Mouse (Mus musculus) adrenal gland (tissue): ENCODE results near the gene 6030468B19Rik.
"Not testable (repeated sequence)": the region's sequence is repeated elsewhere in the genome, so short reads cannot be mapped to it uniquely, and the experiment has no call there.

Source experiments
- intact Hi-C: fragments of 180-260 bp; cut with DNase I; formaldehyde crosslinking; loops from one replicate; pipeline ENCODE4 v1.15.1; 2025

The 6030468B19Rik gene

DNA sequence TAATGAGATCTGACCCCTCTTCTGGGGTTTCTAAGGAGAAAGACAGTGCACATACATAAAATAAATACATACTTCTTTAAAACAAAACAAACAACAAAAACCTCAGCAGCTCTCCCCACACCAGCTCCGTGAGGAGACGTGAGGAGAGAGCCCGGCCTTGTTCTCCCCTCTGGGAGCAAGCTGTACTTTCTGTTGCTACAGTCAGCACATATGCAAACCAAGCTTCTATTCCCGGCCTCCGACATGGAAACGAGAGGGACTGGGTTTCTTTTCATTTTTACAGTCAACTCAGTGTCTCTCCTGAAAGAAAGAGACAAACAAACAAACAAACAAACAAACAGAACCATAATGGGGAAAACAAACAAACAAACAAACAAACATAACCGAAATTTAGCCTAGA lies 2.6 kb downstream of the 6030468B19Rik start:
- intact Hi-C loops = no loop called here

DNA sequence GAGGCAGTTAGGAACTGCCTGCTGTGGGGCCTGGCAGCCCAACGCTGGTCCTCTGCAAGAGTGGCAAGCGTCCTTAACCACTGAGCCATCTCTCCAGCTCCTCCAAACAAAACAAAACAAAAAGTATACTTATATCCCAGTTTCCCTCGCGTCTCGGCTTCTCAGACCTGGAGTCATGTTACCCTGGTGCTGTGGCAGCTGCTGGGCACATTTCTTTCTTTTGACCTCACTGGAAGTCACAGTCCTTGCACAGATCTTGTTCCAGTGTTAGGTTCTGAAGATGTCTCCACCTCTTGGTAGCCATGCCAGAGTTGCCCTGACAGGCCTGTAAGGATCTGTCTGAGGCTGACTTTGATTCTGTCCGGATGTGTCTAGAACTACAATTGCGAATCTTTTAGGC lies 4.2 kb downstream of the 6030468B19Rik start:
- intact Hi-C loops = no loop called here

GRCm38 (mm10) chr11:117803166-117803688 lies 5.8 kb downstream of the 6030468B19Rik start:
- intact Hi-C loops = no loop called here

- intact Hi-C loops = no loop called here
These were observed 9.3 kb downstream of the 6030468B19Rik start for GRCm38 (mm10) chr11:117806781-117807180.

DNA sequence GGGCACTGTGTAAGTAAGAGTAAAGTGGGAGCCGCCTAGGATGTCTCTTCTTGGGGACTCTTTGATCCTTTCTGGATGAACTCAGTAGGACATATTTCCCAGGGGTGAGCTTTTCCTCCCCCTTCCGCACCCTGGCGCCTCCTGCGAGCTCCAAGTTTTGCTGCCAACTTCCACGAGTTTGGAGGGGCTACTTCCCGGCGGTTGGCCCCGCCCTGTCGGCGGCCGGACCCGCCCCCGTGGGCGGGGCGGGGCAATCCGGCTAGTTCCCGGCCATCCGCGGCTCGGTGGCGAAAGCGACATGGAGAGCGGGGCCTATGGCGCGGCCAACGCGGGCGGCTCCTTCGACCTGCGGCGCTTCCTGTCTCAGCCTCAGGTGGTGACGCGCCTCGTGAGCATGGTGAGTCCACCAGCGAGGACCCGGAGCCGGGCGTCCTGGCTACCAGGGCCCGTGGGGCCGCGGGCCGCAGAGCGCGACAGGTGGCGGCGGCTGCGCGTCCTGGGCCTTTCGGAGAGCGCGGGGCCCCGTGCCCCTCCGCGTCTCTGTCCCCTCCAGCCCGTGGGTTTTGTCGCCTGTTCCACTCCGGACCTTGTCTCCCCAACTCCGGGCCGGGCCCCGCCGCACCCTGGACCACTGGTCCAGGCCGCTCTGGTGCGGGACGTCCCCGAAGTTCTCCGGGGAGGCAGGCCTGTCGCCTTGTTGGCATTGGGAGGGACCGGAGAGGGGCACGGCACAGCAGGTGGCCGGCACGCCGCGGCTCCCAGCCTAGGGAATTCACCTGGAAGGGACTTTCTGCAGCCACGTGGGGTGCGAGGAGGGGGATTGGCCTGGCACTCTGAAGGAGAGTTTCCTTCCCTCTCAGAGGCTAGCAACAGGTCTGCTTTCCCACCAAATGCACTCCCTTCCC lies 12.2 kb downstream of the 6030468B19Rik start, which contains the start of the genes Gm20708 and Syngr2:
TSS of gene Gm20708 (plus strand) at position 262 of the 905 bp plus-strand sequence.
TSS of gene Syngr2 (plus strand) at position 262 of the 905 bp plus-strand sequence.
- intact Hi-C loops = no loop called here

DNA sequence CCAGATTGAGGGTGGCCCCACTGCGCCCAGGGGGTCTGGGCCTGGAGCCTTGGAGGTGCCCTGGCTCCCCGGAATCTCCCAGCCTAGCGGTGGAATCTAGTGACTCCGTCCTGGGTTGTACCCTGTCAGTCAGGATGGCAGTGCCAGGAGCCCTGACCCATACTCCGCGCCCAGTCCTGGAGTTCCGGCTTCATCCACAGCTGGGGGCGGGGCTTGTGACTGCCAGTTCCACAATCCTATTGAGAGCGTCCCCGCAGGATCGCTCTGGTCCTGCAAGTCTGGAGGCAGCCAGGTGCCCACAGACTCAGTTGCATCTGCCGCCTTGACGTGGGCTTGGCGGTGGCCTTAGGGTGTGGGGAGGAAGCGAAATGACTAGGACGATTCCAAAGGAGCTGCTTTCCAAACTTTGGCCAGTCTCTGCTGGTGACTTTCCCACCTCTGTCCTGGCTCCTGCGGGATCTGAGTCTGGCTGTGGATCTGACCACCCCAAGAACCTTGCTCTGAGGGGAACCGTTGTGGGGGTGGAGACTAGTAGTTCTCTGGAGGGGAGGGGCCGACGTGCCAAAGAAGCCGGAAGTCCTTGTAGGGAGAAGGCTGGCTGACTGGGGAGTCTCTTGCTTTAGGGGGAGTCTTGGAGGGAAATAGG lies 13.1 kb downstream of the 6030468B19Rik start:
- intact Hi-C loops = no loop called here

DNA sequence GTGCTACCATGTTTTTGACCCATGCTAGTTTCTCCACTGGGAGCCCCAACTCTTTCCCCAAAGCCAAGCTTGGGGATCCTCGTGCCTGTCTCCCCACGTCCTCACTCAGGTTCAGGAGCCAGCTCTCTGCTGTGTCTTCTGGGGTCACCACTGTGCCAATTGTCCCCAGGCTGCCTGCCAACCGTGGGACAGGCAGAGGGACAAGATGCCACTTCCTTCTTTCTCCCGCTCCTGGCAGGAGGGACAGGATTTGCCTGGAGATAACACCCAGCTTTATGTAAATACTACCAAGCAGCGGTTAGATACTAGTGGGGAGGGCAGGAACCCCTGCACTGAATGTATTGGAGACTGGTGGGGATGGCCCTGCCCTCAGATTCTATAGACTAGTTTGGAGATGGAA lies 16.4 kb downstream of the 6030468B19Rik start:
- intact Hi-C loops = no loop called here

DNA sequence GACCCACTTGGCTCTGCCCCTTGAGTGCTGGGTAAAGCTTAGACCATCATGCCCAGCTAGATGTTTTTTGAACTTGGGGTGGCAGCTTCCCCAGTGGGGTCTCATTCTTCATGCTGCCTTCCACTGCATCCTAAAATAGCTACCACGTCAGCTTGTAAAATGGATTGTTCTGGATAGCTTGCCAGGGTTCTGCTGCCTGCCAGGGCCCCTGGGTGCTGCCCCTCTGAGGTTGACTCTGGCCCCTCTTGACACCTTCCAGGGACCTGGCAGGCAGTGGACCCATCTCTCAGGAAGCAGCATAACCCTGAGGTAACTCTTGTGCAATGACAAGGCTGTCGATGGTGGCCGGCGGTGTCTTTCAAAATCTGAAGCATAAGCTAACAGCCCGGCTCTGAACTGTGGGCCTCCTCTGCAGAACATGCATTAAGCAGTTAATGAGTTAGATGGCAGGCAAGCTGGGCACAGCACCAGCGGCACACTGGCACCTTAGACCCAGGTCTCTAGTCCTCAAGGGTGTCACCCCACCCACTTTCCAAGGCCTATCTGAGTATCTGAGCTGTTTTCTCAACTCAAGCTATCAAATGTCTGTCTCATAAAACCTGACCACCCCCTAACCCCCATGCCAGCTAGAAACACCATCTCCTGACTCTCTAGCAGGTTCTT lies 17.4 kb downstream of the 6030468B19Rik start:
- intact Hi-C loops = no loop called here

DNA sequence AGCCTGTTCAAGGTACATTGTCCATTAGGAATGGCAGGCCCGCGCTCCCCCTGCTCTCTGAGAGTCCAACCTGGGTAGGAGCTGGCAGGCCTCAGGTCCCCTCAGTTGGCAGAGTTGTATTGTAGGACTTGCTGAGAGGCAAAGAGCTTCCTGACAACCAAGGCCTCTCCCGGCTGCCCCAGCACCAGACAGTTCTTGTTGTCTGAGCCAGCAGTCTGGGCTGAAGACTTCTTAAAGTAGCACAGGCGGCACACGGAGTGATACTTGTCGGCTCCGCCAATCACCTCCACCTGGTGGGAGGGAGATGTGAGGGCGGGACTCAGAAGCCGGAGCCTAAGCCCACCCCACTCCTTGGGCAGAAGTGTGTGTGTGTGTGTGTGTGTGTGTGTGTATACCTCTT lies 18.4 kb downstream of the 6030468B19Rik start:
- intact Hi-C loops = not testable (repeated sequence)

DNA sequence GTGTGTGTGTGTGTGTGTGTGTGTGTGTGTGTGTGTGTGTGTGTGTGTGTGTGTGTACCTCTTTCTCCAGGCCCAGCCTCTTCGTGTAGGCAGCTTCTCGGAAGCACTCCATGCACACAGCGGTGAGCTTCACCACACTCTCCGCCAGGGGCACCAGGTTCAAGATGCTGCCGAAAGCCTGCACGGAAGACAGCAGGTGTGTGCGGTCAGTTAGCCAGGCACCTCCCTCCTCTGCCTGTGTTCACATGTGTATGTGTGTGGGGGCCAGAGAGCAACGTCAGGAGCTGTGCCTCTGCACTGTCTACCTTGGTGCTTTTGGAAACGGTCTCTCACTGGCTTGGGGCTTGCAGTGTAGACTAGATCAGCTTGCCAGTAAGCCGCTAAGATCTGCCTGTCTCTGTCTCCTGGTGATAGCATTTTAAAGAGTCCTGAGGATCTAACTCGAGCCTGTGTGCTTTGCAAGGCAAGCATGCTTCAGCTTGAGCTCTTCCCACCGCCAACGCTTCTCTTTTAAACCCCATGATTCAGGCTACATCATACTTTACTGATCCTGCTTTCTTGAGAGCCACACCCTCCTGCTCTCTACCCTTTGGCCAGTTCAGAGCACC lies 19.0 kb downstream of the 6030468B19Rik start:
- intact Hi-C loops = no loop called here

- intact Hi-C loops = no loop called here
These were observed 21.6 kb downstream of the 6030468B19Rik start for GRCm38 (mm10) chr11:117819095-117819494.

DNA sequence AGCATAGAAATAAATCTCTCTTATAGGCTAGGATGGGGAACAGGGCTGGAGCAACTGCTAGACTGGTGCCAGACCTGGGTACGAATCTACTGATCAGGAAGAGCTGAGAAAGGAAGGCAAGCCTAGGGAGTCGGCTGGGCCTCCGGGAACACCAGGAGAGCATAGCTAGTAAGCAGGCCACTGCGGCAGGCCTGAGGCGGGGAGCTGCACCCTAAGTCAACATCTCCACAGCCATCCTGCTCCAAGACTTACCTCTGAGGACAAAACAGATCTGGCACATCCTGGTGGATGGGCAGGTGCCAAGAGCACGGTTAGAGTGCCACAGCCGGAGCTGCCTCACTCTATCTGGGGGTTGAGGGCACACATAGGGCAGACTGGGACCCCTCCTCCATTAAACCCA lies 22.7 kb downstream of the 6030468B19Rik start:
- intact Hi-C loops = loop anchor here (5.0 to 10.0 kb wide), 3 partner anchors 33 to 435 kb away; no protein-coding TSS in a partner anchor

DNA sequence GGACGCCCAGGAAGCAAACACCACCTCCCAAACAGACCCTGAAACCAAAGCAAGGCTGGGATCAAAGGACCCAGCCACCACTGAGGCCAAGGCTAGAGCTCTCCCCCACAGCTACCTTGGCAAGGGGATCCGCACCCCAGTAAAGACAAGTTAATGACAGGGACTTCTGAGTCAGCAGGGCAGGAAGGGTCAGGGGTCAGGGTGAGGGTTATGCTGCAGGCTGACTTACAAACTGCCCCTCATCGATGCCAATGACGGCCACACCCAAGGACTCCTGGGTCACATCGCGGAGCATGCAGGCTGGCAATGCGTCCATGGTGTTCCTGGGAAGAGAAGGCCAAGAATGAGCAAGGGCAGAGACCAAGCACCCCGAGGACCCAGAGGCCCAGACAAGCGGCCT lies 24.4 kb downstream of the 6030468B19Rik start:
- intact Hi-C loops = loop anchor here (5.0 to 10.0 kb wide), 3 partner anchors 35 to 437 kb away; no protein-coding TSS in a partner anchor

DNA sequence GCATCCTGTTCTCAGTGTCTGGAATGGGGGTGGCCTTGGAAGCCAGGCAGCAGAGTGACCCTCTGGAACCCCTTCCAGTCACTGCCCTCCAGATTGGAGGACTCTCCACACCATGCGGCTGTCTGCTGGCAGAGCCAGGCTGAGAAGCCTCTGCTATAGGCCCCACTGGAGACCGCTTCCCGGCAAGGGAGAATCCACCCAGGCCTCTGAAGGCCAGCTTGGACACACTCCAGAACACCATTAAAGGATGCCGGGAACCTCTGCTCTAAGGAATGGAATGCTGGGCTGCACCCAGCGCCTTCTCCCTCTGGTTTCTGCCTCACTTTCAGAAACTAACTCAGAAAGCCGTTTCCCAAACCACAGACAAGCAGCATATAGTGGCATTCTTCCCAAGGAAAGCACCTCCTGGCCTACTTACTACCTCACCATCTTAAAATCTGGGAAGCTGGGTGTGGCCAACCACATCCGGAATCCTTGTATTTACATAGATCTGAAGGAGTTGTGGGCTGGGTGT lies 25.3 kb downstream of the 6030468B19Rik start:
- intact Hi-C loops = loop anchor here (5.0 to 10.0 kb wide), 3 partner anchors 35 to 438 kb away; no protein-coding TSS in a partner anchor

- intact Hi-C loops = loop anchor here (5.0 to 10.0 kb wide), 3 partner anchors 36 to 439 kb away; no protein-coding TSS in a partner anchor
These were observed 26.0 kb downstream of the 6030468B19Rik start for GRCm38 (mm10) chr11:117823411-117823810.

DNA sequence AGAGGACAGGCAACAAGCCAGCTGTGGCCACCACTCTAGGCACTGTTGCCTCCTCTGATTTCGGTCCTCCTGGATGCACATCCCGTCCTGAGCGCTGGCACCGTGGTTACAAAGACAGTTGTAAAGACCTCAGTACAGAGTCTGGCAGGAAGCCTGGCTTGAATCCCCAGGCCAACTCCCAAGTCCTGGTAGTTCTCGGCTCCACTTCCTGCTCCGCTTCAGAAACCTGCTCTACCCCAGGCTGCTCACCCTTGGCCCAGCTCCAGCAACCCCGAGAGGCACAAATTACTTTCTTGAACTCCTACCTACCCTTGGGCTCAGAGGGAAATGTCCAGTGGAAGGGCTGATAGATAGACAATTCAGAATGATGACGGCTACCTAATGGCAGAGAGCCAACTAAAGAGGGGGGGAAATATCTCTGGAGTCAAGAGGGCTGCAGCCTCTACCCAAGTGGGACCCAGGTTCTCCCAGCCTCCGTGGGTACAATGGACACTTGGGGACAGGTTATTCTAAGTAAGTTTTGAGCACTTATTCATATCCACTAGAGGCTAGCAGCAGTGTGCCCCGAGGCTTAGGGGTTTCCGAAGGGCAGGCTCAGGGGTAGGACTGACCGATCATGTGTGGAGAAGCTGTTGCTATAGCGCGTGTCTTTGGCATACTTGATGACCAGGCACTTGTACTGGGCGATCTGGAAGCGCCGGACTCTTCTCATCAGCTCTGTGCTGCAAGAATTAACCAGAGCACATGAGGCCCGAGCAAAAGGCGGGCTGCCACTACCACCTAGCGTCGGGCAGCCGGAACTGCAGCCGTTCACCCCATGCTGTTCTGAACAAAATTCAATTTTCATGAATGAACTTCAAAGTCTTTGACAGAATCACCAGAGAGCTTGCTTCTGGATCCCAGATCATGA lies 26.9 kb downstream of the 6030468B19Rik start:
- intact Hi-C loops = loop anchor here (5.0 to 10.0 kb wide), 3 partner anchors 37 to 440 kb away; no protein-coding TSS in a partner anchor

DNA sequence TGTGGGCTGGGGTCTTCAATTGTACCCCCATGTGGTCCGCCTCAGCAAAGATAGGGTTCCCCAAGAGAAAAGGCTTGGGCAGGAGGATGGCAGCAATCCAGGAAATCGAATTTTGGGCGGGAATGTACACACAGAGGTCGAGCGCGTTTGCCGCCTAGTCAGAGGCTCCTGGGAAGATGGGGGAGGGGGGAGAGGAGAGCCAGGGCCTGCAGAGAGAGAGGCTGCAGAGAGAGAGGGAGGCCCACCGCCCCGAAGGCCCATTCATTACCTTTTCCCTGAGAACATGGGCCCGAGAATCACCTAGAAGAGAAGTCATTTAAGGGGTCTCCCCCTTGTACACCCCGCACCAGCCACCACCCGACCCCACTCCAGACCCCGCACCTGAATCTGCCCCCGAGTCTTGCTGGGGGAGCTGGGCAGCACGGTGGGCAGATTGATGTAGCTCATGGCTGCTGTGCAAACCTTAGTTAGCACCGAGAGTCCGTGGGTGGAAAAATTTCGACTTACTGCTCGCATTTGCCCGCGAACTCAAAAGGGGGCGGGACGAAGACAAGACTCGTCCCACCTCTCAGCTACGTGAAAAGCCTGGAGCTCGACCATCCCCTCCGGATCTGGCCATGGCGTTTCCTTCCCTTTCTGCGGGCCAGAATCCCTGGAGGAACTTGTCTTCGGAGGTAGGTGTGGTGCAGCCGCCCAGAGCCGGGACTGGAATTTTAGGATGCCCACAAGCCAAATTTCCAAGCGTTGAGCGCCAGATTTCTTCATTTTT lies 28.1 kb downstream of the 6030468B19Rik start, which contains the start of the genes Afmid and Tk1:
TSS of gene Afmid (plus strand) at position 592 of the 769 bp plus-strand sequence.
TSS of gene Tk1 (minus strand) at position 760 of the 769 bp plus-strand sequence.
- intact Hi-C loops = loop anchor here (10.0 kb wide), 1 partner anchor 441 kb away; no protein-coding TSS in a partner anchor

GRCm38 (mm10) chr11:117826164-117826563 lies 28.7 kb downstream of the 6030468B19Rik start:
- intact Hi-C loops = loop anchor here (10.0 kb wide), 1 partner anchor 441 kb away; no protein-coding TSS in a partner anchor
